Mouse (Mus musculus): ENCODE measurements around the gene Tsga10.

The Tsga10 gene

DNA sequence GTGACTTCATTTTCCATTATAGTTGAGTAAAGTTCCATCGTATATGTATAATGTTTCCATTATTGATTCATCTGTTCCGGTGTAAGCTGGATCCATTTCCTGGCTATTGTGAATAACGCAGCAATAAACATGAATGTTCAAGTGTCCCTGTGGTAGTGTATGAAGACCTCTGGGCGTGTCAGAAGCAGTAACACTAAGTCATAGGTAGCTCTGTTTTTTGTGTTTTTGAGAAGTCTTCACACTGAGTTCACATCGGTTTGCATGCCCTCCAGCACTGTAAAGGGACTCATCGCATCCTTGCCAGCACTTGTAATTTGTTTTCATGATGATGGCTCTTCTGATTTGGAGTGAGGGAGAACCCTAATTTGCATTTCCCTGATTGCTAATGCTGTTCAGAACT is at the start of gene Tsga10:
Tsga10 (minus strand) TSS at position 144 of the 400 bp plus-strand sequence.
- DNase-seq, result no peak

DNA sequence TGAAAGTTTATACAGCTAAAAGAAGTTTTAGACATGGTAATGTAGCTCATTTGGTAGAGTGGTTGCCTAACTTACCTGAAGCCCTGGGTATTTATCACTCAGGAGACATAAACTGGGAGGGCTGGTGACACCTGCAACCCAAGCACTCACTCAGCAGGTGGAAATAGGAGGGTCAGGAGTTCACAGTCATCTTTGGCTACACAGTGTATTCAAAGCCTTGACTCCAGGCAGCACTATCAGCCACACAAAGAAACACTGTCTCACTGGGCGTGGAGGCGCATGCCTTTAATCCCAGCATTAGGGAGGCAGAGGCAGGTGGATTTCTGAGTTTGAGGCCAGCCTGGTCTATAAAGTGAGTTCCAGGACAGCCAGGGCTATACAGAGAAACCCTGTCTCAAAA is 46.5 kb upstream of the Tsga10 start:
- DNase-seq, result no peak

DNA sequence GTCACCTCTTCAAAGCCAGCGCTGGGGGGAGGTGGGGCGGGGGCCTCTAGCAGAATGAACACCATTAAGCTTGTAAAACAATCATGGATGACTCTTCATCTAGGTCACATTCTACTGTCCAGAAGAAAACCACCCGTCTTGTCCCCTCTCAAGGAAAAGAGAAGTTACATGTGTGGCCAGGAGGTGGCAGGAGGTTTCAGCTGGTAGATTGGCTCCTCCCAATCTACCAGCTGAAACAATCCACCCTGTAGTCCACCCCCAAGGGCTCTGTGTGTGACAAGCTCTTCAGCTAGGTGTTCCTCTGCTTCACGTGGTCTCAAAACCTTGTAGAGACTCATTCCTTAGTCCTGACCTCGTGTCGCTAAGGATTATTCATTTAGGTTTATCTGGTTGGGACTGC is 36.9 kb upstream of the Tsga10 start:
- peak; percentile 53 to 56 for DNase-seq

DNA sequence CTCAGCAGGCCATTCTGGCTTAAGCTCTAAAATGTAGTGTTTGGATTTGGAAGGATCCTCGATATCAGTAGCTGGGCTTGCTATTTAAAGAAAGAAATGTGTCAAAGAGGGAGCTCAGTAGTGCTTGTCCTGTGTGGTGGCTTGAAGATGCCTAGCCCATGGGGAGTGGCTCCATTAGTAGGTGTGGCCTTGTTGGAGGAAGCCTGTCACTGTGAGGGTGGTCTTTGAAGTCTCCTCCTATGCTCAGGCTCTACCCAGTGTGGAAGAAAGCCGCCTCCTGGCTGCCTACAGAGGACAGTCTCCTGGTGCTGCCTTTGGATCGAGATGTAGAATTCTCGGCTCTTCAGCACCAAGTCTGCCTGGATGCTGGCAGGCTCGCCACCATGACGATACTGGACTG is 34.1 kb upstream of the Tsga10 start:
- DNase-seq, result no peak

DNA sequence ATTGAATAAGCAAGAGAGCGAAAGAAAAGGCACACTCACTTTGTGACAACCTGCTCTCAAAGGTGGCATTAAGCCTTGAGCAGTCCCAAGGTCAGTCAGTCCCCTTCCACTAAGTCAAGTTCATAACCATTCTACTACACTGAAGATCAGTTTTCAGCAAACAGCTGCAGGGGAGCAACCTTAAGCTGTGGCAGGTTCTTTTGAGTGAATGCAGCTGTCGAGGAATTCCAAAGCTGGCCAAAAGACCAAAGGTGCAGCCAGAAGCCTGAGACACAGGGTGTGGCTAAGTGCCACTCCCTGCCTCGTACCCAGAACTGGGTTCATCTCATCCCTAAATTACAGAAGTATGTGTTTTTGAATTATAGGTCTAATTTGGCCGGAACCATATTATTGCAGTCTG is 33.6 kb upstream of the Tsga10 start:
- no peak for DNase-seq

DNA sequence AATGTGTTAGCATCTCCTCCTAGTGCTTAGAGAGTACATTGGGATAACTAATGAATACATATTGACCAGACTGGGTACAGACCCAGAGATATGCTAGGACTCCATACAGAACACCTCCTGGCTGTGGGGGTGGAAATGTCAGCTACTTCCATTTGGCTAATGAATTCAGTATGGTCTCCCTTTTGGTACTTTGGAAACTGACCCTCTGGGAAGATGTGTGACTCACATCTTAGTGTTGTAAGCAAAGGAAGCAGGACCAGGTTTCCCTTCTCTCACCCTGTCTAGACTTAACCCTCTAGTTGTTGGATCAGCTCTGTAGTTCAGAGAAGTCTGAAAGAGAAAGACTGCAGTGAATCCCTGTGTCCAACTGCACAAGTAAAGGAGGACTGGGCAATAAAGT is 28.4 kb upstream of the Tsga10 start:
- no peak for DNase-seq

DNA sequence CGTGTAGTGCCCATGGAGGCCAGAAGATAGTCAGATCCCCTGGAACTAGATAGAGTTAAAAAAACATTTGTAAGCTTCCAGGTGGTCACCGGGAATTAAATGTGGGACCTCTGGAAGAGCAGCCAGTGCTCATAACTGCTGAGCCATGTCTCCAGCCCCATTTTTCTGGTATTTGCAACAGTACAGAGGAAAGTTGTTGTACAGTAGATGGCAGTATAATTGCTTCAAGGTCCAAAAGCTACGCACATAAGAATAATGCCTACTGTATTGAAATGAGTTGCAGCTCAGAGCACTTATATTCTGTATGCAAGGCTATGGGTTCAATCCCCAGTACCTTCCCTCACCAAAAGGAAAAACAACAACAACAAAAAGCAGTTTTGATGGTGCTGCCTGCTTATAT is 25.2 kb upstream of the Tsga10 start:
- no peak for DNase-seq

DNA sequence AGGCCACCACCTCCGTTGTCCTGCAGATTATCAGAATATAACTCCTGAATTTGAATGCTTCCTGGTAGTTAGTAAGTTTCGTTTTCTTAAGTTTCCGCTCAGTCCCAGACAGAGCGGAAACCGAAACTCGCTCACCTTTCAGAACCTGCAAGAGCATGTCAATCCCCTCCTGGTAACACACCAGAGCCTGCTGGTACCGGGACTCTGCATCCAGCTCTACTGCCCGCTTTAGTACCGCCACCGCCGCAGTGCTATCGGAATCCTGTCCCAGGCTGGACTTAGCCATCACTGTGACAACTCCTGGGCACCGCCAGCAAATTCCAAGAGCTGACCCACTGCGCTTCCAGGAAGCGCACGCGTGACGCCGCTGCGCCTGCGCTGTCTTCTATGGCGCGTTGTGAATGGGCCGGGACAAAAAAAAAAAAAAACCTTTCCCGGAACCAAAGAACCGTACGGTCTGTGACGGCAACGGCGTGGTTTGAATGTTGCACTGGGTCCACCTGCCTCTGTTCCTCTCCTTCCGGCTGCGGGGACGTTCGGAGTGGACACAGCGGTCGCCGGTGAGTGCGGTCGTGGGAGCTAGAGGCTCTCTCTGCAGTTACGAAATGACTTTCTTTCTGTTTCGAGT is 23.9 kb upstream of the Tsga10 start, which contains the start of the genes Mitd1 and Mrpl30:
Mitd1 (minus strand) TSS at position 387 of the 628 bp plus-strand sequence.
Mrpl30 (plus strand) TSS at position 453 of the 628 bp plus-strand sequence.
- peak; percentile 93 for DNase-seq

DNA sequence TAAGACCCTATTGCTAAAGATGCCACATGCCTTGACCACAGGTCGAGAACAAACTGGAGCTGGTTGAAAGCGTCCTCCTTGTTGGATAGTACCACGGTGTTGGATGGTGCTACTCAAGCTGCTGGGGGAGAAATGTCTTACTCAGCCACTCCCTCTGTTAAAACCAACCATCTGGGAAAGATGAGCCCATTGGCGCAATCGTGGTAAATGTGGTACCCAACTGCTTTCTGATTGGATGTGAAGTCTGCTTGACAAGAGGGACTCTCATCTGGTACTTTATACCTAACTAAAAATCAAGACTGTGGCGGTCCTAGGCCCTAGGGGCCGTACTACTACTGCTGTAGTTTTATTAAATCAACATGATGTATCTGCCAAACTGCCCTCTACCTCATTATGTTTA is 23.0 kb upstream of the Tsga10 start:
- DNase-seq, result no peak

DNA sequence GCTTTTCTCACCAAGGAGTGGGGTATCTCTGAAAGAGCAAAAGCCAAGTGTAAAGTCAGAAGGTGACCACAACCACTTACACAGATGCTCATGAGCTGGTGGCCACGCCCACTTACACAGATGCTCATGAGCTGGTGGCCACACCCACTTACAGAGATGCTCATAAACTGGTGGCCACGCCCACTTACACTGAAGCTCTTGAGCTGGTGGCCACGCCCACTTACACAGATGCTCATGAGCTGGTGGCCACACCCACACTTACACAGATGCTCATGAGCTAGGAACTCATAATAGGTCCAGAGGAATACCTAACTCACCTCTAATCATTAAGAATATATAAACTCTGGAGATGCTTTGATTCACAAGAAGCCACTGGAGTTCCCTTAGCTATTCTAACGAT is 18.2 kb upstream of the Tsga10 start:
- DNase-seq, result no peak

DNA sequence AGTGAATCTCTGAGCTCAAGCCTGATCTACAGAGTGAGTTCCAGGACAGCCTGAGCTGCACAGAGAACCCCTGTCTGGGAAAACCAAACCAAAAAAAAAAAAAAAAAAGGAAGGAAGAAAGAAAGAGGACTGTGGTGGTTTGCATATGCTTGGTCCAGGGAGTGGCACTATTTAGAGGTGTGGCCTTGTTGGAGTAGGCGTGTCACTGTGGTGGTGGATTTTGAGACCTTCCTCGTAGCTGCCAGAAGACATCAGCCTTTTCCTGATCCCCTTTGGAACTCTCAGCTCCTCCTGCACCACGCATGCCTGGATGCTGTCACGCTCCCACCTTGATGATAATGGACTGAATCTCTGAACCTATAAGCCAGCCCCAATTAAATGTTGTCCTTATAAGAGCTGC is 17.2 kb upstream of the Tsga10 start:
- no peak for DNase-seq

DNA sequence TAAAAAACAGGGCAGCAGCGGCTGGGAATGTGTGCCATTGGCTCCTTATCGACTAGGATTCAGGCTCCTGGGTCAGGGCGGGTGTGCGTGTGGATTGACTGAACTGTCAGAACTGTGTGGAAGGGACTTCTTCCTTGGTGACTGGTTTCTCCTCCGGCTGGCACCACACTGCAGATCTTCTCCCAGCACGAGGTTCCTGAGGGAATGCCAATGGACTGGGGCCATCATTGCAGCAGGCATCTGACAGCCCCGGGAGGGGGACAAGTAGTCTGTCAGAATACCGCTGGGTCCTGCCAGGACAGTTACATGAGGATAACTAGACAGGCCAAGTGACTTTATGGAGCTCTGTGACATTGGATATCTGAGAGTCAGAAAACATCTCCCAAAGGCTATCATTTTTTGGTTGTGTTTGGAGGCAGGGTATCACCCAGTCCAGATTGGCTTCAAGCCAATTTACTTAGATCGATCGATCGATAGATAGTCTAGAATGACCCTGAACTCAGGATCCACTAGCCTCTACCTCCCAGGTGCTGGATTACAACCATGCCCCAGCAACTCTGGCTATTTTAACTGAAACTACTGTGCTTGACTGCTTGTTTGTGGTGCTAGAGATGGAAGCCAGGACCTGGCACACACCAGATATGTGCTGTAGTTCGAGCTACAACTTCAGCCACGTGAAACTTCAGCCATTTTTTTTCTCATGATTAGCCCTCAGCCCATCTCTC is 11.7 kb upstream of the Tsga10 start:
- no peak for DNase-seq

DNA sequence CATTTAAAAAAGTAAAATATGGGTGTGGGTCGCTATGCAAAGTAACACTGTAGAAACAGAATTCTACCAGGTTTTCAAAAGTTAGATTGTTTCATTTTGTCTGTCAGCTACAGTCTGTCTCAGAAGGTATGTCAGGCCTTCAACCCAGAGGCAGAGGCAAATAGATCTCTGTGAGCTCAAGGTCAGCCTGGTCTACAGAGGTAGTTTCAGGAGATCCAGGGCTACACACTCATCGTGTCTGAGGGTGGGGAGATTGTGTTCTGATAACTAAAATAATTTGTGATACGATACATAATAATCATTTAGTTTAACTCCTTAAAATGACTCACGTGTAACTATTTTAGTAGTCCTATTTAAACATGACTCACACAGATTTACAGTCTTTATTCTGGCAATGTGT is 6.9 kb upstream of the Tsga10 start:
- DNase-seq, result no peak

DNA sequence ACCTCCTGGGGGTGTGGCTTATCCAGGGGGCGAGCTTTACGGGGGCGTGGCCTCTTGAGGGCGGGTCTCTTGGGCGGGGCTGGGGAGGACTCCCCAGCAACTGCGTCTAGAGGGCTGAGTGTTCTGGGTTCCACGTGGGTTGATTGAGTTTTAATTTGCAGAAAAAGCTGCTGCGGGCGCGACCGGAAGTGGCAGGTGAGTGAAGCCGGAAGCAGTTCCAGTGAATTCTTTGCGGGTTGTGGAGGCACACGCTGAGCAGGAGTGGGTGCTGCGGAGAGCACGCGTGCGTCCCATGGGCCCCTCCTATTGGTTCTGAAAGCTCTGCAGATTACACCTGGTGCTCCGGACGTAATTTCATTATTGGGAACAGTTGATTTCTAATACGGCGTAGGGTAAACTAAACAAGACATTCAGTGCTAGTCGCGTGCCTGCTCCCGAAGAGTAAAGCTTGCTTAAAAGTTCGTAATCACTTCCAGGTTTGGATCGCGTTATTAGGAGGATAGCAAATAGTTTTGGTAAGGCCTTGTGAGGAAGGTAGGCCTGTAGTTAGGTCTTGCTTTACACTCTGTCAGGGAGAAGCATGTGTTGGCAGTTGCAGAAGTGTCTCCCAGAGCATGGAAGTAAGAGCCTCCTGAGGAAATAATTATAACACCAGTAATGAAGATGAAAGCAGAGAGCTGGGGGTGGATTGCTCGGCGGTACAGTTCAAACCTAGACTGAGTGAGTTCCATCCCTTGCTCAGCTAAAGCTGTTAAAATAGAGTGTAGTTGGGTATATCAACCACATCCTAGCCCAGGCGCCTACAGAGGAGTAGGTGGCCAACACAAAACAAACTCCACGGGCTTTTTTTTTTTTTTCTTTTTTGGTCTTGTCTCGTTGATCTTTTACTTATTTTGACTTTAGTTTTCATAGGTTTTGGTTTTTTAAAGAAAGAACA is 6.2 kb upstream of the Tsga10 start:
- peak; percentile 89 to 90 for DNase-seq

DNA sequence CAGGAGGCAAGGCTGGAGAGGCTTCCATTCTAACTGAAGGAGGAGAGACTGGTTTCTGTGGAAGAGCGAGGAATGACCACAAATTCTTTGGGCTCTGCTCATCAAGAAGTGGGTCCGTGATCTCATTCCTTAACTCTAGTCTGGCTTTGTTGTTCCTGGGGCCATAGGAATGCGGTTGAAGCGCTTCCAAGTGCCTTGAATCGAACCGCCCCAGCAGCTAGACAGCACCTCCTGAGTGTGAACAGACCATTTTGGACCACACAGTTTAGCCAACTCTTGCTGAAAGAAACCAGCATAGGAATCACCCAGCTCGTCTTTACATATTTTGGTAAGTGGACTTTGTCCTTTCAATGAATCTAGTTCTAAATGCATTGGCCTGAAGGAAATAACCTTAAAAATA is 5.5 kb upstream of the Tsga10 start, which contains the start of gene Lipt1:
Lipt1 (plus strand) TSS at position 35 of the 400 bp plus-strand sequence.
- DNase-seq, result no peak

DNA sequence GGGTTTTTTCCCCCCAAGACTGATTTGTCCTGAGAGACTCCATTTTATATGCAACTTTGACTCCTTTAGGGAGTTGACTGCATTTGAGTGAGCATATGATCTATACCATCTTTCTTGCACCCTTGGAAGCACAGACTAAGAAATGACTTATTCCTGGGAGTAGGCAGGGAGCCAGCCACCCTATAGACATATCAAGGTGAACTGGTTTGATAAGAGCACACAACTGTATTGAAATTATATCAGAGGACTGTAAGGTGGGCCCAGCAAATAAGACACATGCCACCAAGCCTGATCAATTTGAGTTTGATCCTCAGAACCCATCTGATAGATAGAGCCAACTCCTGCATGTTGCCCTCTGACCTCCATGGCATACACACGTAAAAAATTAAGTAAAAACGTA is 3.1 kb upstream of the Tsga10 start:
- no peak for DNase-seq

DNA sequence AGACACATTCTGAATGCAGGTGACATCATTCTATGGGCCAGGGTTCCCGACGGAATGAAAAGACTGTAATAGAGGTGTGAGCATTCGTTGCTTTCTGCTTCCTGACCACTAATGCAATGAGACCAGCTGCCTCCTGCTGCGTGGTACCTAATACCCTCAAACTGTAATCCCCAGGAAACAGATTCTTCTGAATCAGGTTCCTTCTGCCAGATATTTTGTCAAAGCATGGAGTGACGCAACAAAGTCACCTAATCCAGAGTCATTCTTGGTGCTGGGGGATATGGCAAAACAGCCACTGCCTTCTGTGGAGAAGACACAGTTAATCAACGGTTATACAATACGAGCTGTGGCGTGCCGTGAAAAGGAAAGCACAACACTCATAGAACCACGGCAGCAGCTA is 2.4 kb upstream of the Tsga10 start:
- DNase-seq, result no peak

DNA sequence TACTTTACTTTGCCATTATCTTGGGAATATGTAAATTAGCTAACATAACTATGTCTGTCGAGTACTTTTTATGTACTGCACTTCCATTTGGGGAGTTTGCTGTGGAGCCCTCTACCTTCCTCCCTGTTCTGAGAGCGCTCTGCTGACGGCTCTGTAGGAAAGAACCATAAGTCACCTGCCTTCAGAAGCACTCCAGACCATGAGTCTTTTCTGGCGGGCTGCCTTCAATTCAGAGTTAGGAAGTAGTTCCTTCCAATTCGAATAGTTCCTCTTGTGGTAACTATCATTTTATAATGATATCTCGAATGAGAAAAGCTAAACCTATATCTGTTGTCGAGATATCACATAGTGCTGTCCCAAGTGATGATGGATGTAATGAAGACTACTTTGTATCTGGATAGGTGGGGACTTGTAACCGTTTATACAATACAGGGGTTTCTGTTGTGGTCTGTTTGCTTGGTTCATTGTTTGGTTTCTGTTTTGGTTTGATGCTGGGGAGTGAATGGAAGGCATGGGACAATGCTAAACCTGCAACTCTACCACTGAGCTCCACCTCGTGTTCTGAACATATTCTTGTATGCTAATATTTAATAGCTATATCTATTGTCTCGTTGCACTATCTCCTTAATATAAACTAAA is 1.6 kb upstream of the Tsga10 start:
- no peak for DNase-seq

DNA sequence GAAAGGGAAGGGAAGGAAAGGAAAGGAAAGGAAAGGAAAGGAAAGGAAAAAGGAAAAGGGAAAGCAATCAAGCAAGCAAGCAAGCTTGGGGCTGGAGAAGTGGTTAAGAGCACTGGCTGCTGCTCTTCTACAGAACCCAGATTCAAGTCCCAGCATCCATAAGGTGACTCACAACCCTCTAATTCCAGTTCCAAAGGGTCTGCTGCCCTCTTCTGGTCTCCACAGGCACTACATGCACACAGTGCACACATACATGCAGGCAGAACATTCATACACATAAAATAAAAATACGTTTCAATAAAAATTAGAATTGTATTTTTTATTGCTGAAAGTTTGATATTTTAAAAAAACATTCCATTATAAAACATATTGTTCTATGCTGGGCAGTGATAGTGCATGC is 827 bp upstream of the Tsga10 start:
- DNase-seq, result peak; percentile 66 to 74

DNA sequence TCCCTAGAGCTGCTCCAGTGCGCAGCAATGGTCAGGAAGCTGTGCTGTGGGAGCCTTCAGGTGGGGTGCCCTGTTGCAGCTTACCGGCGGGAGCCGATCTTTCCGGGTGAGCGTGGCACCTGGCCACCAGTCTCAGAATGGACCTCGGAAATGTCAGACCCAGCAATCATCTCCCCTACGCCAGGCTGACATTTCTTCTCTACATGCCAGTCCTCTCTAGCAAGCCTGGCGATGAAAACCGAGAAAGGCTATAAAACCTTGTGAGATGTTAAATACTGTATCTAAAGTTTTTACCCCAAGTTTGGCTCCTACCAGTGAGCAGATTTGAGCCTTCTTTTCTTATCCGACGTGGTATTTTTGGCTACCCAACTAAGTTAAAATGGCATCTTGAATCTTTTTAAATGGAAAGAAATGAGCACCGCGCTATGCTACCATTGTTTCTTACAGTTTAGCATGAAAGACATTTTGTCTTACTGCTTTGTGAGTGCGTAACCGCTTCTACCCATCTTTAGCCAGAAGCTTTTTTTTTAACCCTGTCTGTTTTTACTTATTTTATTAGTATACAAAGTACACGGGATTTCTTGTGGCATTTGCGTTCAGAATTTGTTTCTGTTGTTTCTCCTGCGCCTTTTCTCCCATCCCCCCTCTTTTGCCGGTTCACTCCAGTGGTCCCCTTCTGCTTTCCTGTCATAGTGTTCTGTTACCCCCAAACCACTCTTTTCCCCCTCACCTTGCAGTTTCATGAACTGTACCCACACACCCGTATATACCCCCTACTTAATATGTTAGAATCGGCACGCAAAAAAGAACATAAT is 621 bp downstream of the Tsga10 start:
- DNase-seq, result peak; percentile 32 to 49

DNA sequence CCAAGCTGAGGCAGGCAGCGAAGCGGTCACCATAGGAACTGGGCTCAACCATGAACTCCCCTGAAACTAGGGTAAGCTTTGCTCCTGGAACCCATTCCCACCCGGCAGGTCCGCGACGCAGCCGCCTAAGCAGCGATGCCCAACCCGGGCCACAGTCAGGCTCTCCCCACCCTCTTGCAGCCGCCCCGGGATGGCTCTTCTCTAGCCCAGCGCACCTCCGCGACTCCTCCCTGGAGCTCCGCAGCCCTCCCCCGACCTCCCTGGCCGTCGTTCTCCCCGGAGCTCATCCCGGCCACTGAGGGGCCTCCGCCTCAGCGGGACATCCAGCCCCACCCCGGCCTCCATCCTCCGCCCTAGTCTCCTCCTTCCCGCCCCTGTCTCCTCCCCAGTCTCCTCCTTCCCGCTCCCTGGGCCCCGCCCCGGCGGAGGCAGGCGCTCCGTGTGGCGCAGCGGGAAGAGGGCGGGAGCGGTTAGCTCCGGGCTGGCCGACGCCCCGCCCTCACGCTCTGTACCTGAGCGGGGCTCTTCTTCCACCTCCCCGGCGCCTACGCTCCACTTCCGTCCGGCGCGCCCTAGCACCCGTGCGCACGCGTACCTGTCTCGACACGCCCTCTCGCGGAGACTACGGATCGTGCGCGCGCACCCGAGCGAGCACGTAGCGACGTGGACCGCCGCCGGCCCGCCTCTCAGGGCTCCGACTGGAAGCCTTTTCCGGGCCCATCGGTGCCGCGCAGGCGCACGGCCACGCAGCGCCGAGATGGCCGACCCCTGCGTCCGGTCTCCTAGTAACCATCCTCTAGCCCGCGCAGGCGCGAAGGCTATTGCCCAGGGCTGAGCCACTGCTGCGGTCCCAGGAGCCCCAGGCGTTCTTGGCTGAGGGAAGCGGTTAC is 1.5 kb downstream of the Tsga10 start:
- peak; percentile 100 for DNase-seq
